Mouse (Mus musculus) forebrain, postnatal 0 days (tissue): Measurements from ENCODE around the gene Orc5. TPM values are rescaled to one million over a fixed set of nuclear protein-coding genes. Genes with fewer than 3 reads are reported as not detected.
A peak's percentile ranks its signal among the peaks of the same experiment; 100 is the strongest.
"Not testable (repeated sequence)": the region's sequence is repeated elsewhere in the genome, so short reads cannot be mapped to it uniquely, and the experiment has no call there.

Experiments used
- ATAC-seq: fragments of 200-750 bp; cut with Nextera tagmentation; 2 replicates; pipeline ENCODE4 v1.8.0; 2017; ENCODE audit warnings: mild to moderate bottlenecking, moderate library complexity
- DNase-seq: peaks from one replicate; pipeline ENCODE4 v3.0.0-alpha.2; 2015
- H3K27ac ChIP-seq: fragments of 300-500 bp; sonication (generic); 2 replicates; pipeline ENCODE4 v1.5.1; 2014; ENCODE audit warnings: low read depth, mild to moderate bottlenecking, antibody characterized with exemption, low read length, moderate library complexity, mixed read lengths
- H3K27me3 ChIP-seq: fragments of 300-500 bp; sonication (generic); 2 replicates; pipeline ENCODE4 v1.6.1; 2014; ENCODE audit warnings: mild to moderate bottlenecking, low read length, mixed read lengths; ENCODE audit not compliant: insufficient read depth
- H3K36me3 ChIP-seq: fragments of 300-500 bp; sonication (generic); 2 replicates; pipeline ENCODE4 v1.6.1; 2014; ENCODE audit warnings: mild to moderate bottlenecking, moderate library complexity; ENCODE audit not compliant: insufficient read depth
- H3K4me1 ChIP-seq: fragments of 300-500 bp; sonication (generic); 2 replicates; pipeline ENCODE4 v1.6.1; 2014; ENCODE audit warnings: antibody characterized with exemption; ENCODE audit not compliant: insufficient read depth
- H3K4me2 ChIP-seq: fragments of 300-500 bp; sonication (generic); 2 replicates; pipeline ENCODE4 v1.6.1; 2014; ENCODE audit warnings: low read depth, mild to moderate bottlenecking, moderate library complexity
- H3K4me3 ChIP-seq: fragments of 300-500 bp; sonication (generic); 2 replicates; pipeline ENCODE4 v1.5.1; 2014; ENCODE audit warnings: low read depth, low read length, mixed read lengths
- H3K9ac ChIP-seq: fragments of 300-500 bp; sonication (generic); 2 replicates; pipeline ENCODE4 v1.6.1; 2014; ENCODE audit warnings: mild to moderate bottlenecking
- H3K9me3 ChIP-seq: fragments of 300-500 bp; sonication (generic); 2 replicates; pipeline ENCODE4 v1.6.1; 2016; ENCODE audit warnings: low read length
- CTCF ChIP-seq: sonication (generic); IDR thresholded peaks from 2 replicates; pipeline ENCODE4 v1.5.1; 2016; ENCODE audit warnings: antibody characterized with exemption, control low read depth, low read depth
- WGBS: fragments of 180-500 bp; shearing (Covaris S2); extraction: QIAGEN DNeasy Blood & Tissue Kit; methylation state at CpG from one replicate; pipeline ENCODE4 v1.1.7; 2014; 5-methylcytosine and 5-hydroxymethylcytosine counted together
- polyA plus RNA-seq: library from polyadenylated mRNA; unstranded; fragments of >200 nt; fragmentation: Nextera tagmentation; extraction: Ambion mirVana; gene quantifications from 2 replicates; pipeline ENCODE4 v1.2.1, GENCODE M21; 2015
- total RNA-seq: library from RNA; depleted of rRNA; stranded (reverse); fragments of >200 nt; gene quantifications from 2 replicates; pipeline ENCODE4 v1.2.3, GENCODE M21; 2014

Orc5 gene
- total and polyA plus RNA-seq, 2 experiments from 2014 or later = 34.7 to 36.6 TPM

GRCm38 (mm10) chr5:22508560-22508959 lies 41.7 kb downstream of the Orc5 start:
- no peak for DNase-seq
- no peak overlapping the region for H3K27ac ChIP-seq
- H3K27me3 ChIP-seq = no peaks in the 10 kb centered on the region
- H3K9ac ChIP-seq = no peak overlapping the region
- WGBS = 88% methylated on average over 5 of the region's 5 CpGs
- TF ChIP-seq CTCF = no peak
- ATAC-seq = no peak
- H3K36me3 ChIP-seq = peaks cover 3% of the 10 kb centered on the region; the same call in 1 of the 2 replicates
- no peaks in the 10 kb centered on the region for H3K4me1 ChIP-seq
- no peak overlapping the region for H3K4me2 ChIP-seq
- no peak overlapping the region for H3K4me3 ChIP-seq
- no peaks in the 10 kb centered on the region for H3K9me3 ChIP-seq

GRCm38 (mm10) chr5:22499437-22499836 lies 50.8 kb downstream of the Orc5 start:
- TF ChIP-seq CTCF = no peak
- no peaks in the 10 kb centered on the region for H3K9me3 ChIP-seq
- H3K4me2 ChIP-seq = no peak overlapping the region
- no peak overlapping the region for H3K27ac ChIP-seq
- H3K4me3 ChIP-seq = no peak overlapping the region
- WGBS = 93% methylated on average over 5 of the region's 5 CpGs
- H3K36me3 ChIP-seq = peaks cover 12% of the 10 kb centered on the region
- H3K4me1 ChIP-seq = no peaks in the 10 kb centered on the region
- H3K27me3 ChIP-seq = no peaks in the 10 kb centered on the region
- H3K9ac ChIP-seq = no peak overlapping the region
- DNase-seq (no peak), ATAC-seq (no peak)

GRCm38 (mm10) chr5:22491088-22491487 lies 59.1 kb downstream of the Orc5 start:
- ATAC-seq = no peak
- DNase-seq = no peak
- Histone ChIP-seq H3K4me2 (no peak overlapping the region), H3K9ac (no peak overlapping the region), H3K4me3 (no peak overlapping the region), H3K36me3 (no peaks in the 10 kb centered on the region), H3K9me3 (no peaks in the 10 kb centered on the region), H3K27me3 (no peaks in the 10 kb centered on the region), H3K27ac (no peak overlapping the region), H3K4me1 (no peaks in the 10 kb centered on the region)
- no peak for TF ChIP-seq CTCF

GRCm38 (mm10) chr5:22489091-22489490 lies 61.1 kb downstream of the Orc5 start:
- H3K4me2 ChIP-seq = no peak overlapping the region
- DNase-seq = no peak
- 77% methylated on average over 4 of the region's 4 CpGs for WGBS

GRCm38 (mm10) chr5:22486601-22487206 lies 63.5 kb downstream of the Orc5 start:
- Histone ChIP-seq H3K27ac (no peak overlapping the region), H3K4me3 (no peak overlapping the region), H3K27me3 (no peaks in the 10 kb centered on the region), H3K9ac (no peak overlapping the region), H3K4me1 (no peaks in the 10 kb centered on the region), H3K4me2 (no peak overlapping the region), H3K36me3 (no peaks in the 10 kb centered on the region), H3K9me3 (no peaks in the 10 kb centered on the region)
- no peak for TF ChIP-seq CTCF
- 35% methylated on average over 6 of the region's 6 CpGs for WGBS
- DNase-seq = peak; percentile 14
- ATAC-seq = peak; percentile 36; the same call in 1 of the 2 replicates

More at GRCm38 (mm10) chr5:22489091-22489490, 61.1 kb downstream of the Orc5 start:
- Histone ChIP-seq H3K36me3 (no peaks in the 10 kb centered on the region), H3K27me3 (no peaks in the 10 kb centered on the region), H3K9me3 (no peaks in the 10 kb centered on the region), H3K4me1 (no peaks in the 10 kb centered on the region), H3K4me3 (no peak overlapping the region), H3K9ac (no peak overlapping the region), H3K27ac (no peak overlapping the region)
- ATAC-seq = no peak
- no peak for TF ChIP-seq CTCF

GRCm38 (mm10) chr5:22485764-22486163 lies 64.5 kb downstream of the Orc5 start:
- TF ChIP-seq CTCF = no peak
- no peak overlapping the region for H3K27ac ChIP-seq
- no peaks in the 10 kb centered on the region for H3K27me3 ChIP-seq
- no peaks in the 10 kb centered on the region for H3K9me3 ChIP-seq
- H3K4me1 ChIP-seq = no peaks in the 10 kb centered on the region
- 89% methylated on average over 1 of the region's 1 CpGs for WGBS
- H3K4me2 ChIP-seq = no peak overlapping the region
- ATAC-seq = no peak
- H3K4me3 ChIP-seq = no peak overlapping the region
- no peaks in the 10 kb centered on the region for H3K36me3 ChIP-seq
- no peak for DNase-seq
- no peak overlapping the region for H3K9ac ChIP-seq

GRCm38 (mm10) chr5:22482567-22482966 lies 67.7 kb downstream of the Orc5 start:
- H3K27ac ChIP-seq = no peak overlapping the region
- ATAC-seq = peak; percentile 85
- no peaks in the 10 kb centered on the region for H3K36me3 ChIP-seq
- H3K9me3 ChIP-seq = no peaks in the 10 kb centered on the region
- H3K4me1 ChIP-seq = no peaks in the 10 kb centered on the region
- no peak overlapping the region for H3K4me3 ChIP-seq
- no peak overlapping the region for H3K4me2 ChIP-seq
- TF ChIP-seq CTCF = no peak
- H3K27me3 ChIP-seq = no peaks in the 10 kb centered on the region
- WGBS = 56% methylated on average over 5 of the region's 5 CpGs
- H3K9ac ChIP-seq = no peak overlapping the region
- peak; percentile 34 for DNase-seq

GRCm38 (mm10) chr5:22472445-22472844 lies 77.8 kb downstream of the Orc5 start:
- H3K27ac ChIP-seq, DNase-seq, H3K4me1 ChIP-seq, H3K9ac ChIP-seq, ATAC-seq, H3K36me3 ChIP-seq, H3K4me2 ChIP-seq, H3K4me3 ChIP-seq, H3K27me3 ChIP-seq, H3K9me3 ChIP-seq: not testable (repeated sequence)
- 97% methylated on average over 5 of the region's 11 CpGs for WGBS
